Mouse (Mus musculus) forebrain, embryonic 14.5 days (tissue): ENCODE measurements around the gene Usp19. TPM values are rescaled to one million over a fixed set of nuclear protein-coding genes. Genes with fewer than 3 reads are reported as not detected.

Source experiments
- ATAC-seq: fragments of 200-750 bp; cut with Nextera tagmentation; 2 replicates; pipeline ENCODE4 v1.8.0; 2017; ENCODE audit warnings: mild to moderate bottlenecking, moderate library complexity
- DNase-seq: peaks from one replicate; pipeline ENCODE4 v3.0.0-alpha.2; 2015; ENCODE audit warnings: low spot score
- H3K27ac ChIP-seq: fragments of 300-500 bp; sonication (generic); 2 replicates; pipeline ENCODE4 v1.5.1; 2014; ENCODE audit warnings: low read depth, mild to moderate bottlenecking, control low read depth, low read length, moderate library complexity
- H3K27me3 ChIP-seq: fragments of 300-500 bp; sonication (generic); replicated peaks from 2 replicates; pipeline ENCODE4 v1.6.1; 2014; ENCODE audit warnings: low read length, control low read depth, mixed read lengths; ENCODE audit not compliant: control insufficient read depth, insufficient read depth
- H3K36me3 ChIP-seq: fragments of 300-500 bp; sonication (generic); 2 replicates; pipeline ENCODE4 v1.6.1; 2014; ENCODE audit warnings: low read length, control low read depth; ENCODE audit not compliant: control insufficient read depth, insufficient read depth
- H3K4me1 ChIP-seq: fragments of 300-500 bp; sonication (generic); 2 replicates; pipeline ENCODE4 v1.6.1; 2014; ENCODE audit warnings: antibody characterized with exemption, low read length, control low read depth; ENCODE audit not compliant: control insufficient read depth, insufficient read depth
- H3K4me2 ChIP-seq: fragments of 300-500 bp; sonication (generic); 2 replicates; pipeline ENCODE4 v1.6.1; 2014; ENCODE audit warnings: mild to moderate bottlenecking, control low read depth, low read length
- H3K4me3 ChIP-seq: fragments of 300-500 bp; sonication (generic); 2 replicates; pipeline ENCODE4 v1.5.1; 2014; ENCODE audit warnings: low read depth, low read length, control low read depth
- H3K9ac ChIP-seq: fragments of 300-500 bp; sonication (generic); 2 replicates; pipeline ENCODE4 v1.6.1; 2014; ENCODE audit warnings: mild to moderate bottlenecking, low read length, control low read depth, moderate library complexity
- H3K9me3 ChIP-seq: fragments of 300-500 bp; sonication (generic); replicated peaks from 2 replicates; pipeline ENCODE4 v1.6.1; 2016; ENCODE audit warnings: low read length, control low read depth, mixed read lengths; ENCODE audit not compliant: control insufficient read depth
- WGBS: fragments of 180-500 bp; shearing (Covaris S2); extraction: QIAGEN DNeasy Blood & Tissue Kit; methylation state at CpG from one replicate; pipeline ENCODE4 v1.1.7; 2014; 5-methylcytosine and 5-hydroxymethylcytosine counted together
- polyA plus RNA-seq: library from polyadenylated mRNA; unstranded; fragments of >200 nt; fragmentation: Nextera tagmentation; extraction: Ambion mirVana; gene quantifications from 2 replicates; pipeline ENCODE4 v1.2.1, GENCODE M21; 2014

Usp19 gene
- polyA plus RNA-seq, 1 experiment from 2014 or later, result 48.0 TPM

DNA sequence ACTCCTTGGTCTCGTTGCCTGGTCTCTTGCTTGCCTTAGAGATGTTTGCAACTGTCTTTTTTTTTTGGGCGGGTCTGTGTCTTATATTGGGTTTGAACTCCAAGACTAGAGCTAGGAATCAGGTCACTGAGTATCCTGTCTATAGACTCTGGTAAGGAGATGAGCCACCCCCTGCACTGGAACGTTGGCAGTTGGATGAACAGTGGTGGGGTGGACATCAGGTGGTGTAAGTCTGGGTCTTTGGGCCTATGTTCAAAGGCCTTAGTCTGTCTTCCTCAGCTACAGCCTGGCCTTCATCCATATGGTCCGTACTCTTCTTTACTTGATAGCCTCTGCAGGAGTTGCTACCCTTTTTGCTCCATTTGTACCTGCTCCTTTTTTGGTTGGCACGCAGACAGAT is 28.7 kb upstream of the Usp19 start:
- ATAC-seq (no peak), DNase-seq (no peak)
- H3K9me3 ChIP-seq, result no peaks in the 10 kb centered on the region
- H3K4me1 ChIP-seq, result peaks cover 11% of the 10 kb centered on the region
- H3K4me3 ChIP-seq, result peak overlapping the region; percentile 86
- no peak overlapping the region for H3K27ac ChIP-seq
- H3K9ac ChIP-seq, result peak overlapping the region; percentile 77; the same call in 1 of the 2 replicates
- no peaks in the 10 kb centered on the region for H3K27me3 ChIP-seq
- 87% methylated on average over 5 of the region's 5 CpGs for whole genome bisulfite sequencing
- H3K4me2 ChIP-seq, result peak overlapping the region; percentile 86
- peaks cover 37% of the 10 kb centered on the region for H3K36me3 ChIP-seq

DNA sequence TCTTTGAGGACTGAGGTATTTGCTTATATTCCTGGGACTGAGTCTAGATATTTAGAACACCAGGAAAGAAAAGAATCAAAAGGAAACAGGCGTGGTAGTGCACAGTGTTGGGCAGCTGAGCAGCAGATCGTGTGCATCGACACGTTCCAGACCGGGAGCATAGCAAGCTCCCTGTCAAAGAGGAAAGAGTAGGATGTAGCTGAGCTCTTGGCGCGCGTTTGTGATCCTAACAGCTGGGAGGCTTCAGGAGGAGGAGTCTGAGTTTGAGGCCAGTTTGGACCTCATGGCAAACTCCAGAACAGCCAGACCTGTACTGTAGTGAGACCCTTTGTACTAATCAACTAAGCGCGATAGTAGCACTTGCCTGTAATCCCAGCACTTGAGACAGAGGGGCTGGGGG is 28.2 kb upstream of the Usp19 start:
- Histone ChIP-seq H3K4me3 (no peak overlapping the region), H3K4me2 (no peak overlapping the region), H3K4me1 (peaks cover 11% of the 10 kb centered on the region), H3K27ac (no peak overlapping the region), H3K27me3 (no peaks in the 10 kb centered on the region), H3K9ac (no peak overlapping the region), H3K9me3 (no peaks in the 10 kb centered on the region), H3K36me3 (peaks cover 37% of the 10 kb centered on the region)
- WGBS, result 94% methylated on average over 10 of the region's 10 CpGs
- ATAC-seq (no peak), DNase-seq (no peak)

DNA sequence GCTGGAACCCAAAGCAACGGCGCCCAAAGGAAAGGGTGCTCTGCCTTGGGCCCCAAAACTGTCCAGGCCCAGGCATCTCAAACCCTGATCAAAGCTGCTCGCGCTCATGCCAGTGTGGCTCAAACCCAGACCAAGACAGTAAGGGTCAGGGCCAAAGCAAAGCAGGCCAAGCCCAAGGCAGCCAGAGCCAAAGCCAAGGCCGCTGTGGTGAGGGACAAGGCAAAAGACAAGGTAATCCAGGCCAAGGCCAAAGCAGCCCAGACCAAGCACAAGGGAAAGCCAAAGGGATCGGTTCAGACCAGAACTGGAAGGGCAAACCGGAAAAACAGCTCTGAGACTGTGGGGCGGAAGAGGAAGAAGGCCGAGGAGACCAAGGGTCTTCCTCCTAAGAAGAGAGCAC is 26.7 kb upstream of the Usp19 start:
- Histone ChIP-seq H3K9ac (no peak overlapping the region), H3K36me3 (peaks cover 37% of the 10 kb centered on the region), H3K4me3 (no peak overlapping the region), H3K4me2 (no peak overlapping the region), H3K27ac (no peak overlapping the region), H3K4me1 (peaks cover 11% of the 10 kb centered on the region), H3K27me3 (no peaks in the 10 kb centered on the region), H3K9me3 (no peaks in the 10 kb centered on the region)
- no peak for DNase-seq
- WGBS, result 95% methylated on average over 9 of the region's 9 CpGs
- ATAC-seq, result no peak

DNA sequence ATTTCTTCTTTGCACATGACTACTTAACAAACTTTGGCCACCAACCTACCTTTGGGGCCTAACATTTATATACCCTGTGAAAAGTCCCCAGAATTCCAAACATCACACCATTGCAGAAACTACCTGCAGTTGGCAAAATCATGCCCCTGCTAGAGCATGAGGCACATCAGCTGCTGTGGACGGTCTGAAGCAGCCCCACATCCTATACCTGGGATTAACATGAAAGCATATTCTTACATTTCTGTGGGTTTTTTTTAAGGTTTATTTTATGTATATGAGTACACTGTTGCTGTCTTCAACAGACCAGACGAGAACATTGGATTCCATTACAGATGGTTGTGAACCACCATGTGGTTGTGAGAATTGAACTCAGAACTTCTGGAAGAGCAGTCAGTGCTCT is 24.2 kb upstream of the Usp19 start:
- Histone ChIP-seq H3K27me3 (no peaks in the 10 kb centered on the region), H3K4me2 (no peak overlapping the region), H3K36me3 (peaks cover 37% of the 10 kb centered on the region), H3K9me3 (no peaks in the 10 kb centered on the region), H3K4me1 (peaks cover 10% of the 10 kb centered on the region), H3K27ac (no peak overlapping the region), H3K4me3 (no peak overlapping the region), H3K9ac (no peak overlapping the region)
- WGBS, result 92% methylated on average over 2 of the region's 2 CpGs
- ATAC-seq (no peak), DNase-seq (no peak)

DNA sequence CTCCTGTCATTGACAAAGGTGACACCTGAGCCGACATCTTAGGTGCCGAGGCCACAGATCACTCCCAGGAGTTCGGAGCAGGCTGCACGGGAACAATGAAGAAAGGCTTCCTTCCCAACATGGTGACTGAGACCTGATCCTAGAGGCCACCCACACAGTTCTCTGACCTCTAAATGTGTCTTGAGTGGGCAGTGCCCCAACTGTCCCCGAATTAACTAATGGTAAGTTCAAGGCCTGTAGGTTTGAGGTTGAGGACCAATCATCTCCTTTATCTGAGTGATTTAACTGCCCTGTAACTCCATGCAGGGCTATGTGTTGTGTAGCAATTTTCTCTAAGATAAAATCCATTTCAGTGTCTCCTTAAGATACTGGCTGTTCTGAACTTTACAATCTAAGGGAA is 21.0 kb upstream of the Usp19 start:
- no peak overlapping the region for H3K27ac ChIP-seq
- DNase-seq, result no peak
- peaks cover 20% of the 10 kb centered on the region for H3K36me3 ChIP-seq
- H3K4me3 ChIP-seq, result no peak overlapping the region
- no peaks in the 10 kb centered on the region for H3K4me1 ChIP-seq
- no peak overlapping the region for H3K4me2 ChIP-seq
- H3K9me3 ChIP-seq, result no peaks in the 10 kb centered on the region
- H3K27me3 ChIP-seq, result no peaks in the 10 kb centered on the region
- ATAC-seq, result no peak
- 88% methylated on average over 5 of the region's 5 CpGs for WGBS
- H3K9ac ChIP-seq, result no peak overlapping the region

DNA sequence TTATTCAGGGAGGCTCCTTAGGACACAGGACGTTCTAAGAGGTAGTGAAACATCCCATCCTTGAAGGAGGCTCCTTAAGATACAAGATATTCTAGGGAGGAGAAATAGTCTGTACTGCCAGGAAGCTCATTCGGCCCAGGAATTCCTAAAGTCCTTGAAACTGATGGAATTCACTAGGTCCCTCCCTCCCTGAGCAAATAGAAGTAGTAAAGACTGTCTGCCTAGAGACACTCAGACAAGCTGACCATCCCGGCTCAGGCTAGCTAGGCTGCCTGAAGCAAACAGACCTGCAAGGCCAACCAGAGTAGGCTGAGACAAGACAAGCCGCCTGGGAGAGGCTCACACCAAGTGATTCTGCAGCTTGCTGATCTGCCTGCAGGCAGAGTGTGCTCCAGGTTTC is 20.6 kb upstream of the Usp19 start:
- Histone ChIP-seq H3K36me3 (peaks cover 17% of the 10 kb centered on the region), H3K9me3 (no peaks in the 10 kb centered on the region), H3K4me3 (no peak overlapping the region), H3K27ac (no peak overlapping the region), H3K9ac (no peak overlapping the region), H3K27me3 (no peaks in the 10 kb centered on the region), H3K4me2 (no peak overlapping the region), H3K4me1 (no peaks in the 10 kb centered on the region)
- 79% methylated on average over 4 of the region's 4 CpGs for WGBS
- DNase-seq (no peak), ATAC-seq (no peak)

DNA sequence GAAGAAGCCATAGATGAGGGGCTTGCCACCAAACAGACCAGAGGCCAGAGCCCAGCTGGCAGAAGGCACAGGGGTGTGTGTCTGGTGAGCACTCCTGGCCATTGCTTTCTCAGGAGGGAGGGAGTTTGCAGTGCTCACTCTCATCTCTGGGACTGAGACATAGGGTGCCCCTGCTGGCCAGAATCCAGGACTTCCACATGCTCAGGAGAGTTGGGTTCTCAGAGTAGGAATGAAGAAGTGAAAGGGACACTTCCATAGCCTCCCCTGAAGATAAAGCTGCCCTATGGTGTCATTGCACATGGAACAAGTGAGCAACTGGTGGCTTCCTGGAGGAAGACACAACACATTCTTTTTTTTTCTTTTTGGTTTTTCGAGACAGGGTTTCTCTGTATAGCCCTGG is 15.9 kb upstream of the Usp19 start:
- ATAC-seq, result no peak
- no peak for DNase-seq
- H3K4me2 ChIP-seq, result no peak overlapping the region

DNA sequence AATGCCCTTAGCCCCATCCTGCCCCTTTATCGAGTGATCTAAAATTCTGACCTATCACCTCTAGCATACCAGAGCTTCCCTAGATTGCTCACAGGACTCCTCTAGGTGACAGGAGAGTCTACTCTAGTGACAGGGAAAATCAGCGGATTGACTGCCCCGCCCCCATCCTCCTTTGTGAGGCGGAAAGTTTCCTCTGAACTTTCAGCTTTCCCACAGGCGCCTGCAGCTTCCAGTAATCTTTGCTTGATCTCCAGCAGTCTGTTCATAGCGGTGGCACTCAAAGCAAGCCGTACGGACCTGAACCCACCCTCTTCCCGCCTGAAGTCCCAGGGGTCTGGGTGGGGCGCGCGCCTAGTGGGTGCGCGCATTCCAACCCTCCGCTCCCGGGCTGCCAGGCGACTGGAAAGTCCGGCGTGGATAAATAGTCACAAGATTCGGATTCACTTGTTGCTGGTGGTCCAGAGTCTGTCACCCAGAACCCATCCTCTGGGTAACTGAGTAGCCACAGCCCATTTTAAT is 11.7 kb upstream of the Usp19 start:
- under 1% methylated on average over 20 of the region's 20 CpGs for WGBS
- H3K4me2 ChIP-seq, result peak overlapping the region; percentile 55
- ATAC-seq, result peak; percentile 58
- H3K27me3 ChIP-seq, result no peaks in the 10 kb centered on the region
- peaks cover 6% of the 10 kb centered on the region for H3K4me1 ChIP-seq
- no peaks in the 10 kb centered on the region for H3K9me3 ChIP-seq
- peak overlapping the region; percentile 35 for H3K4me3 ChIP-seq
- peak overlapping the region; percentile 54 for H3K9ac ChIP-seq
- H3K27ac ChIP-seq, result peak overlapping the region; percentile 50; the same call in 1 of the 2 replicates
- H3K36me3 ChIP-seq, result peaks cover 6% of the 10 kb centered on the region; the same call in 1 of the 2 replicates
- peak; percentile 78 for DNase-seq

More for the DNA sequence above, 15.9 kb upstream of the Usp19 start:
- Histone ChIP-seq H3K4me3 (no peak overlapping the region), H3K36me3 (no peaks in the 10 kb centered on the region), H3K4me1 (peaks cover 6% of the 10 kb centered on the region), H3K9me3 (no peaks in the 10 kb centered on the region), H3K27me3 (no peaks in the 10 kb centered on the region), H3K9ac (no peak overlapping the region), H3K27ac (no peak overlapping the region)
- 70% methylated on average over 1 of the region's 1 CpGs for WGBS

DNA sequence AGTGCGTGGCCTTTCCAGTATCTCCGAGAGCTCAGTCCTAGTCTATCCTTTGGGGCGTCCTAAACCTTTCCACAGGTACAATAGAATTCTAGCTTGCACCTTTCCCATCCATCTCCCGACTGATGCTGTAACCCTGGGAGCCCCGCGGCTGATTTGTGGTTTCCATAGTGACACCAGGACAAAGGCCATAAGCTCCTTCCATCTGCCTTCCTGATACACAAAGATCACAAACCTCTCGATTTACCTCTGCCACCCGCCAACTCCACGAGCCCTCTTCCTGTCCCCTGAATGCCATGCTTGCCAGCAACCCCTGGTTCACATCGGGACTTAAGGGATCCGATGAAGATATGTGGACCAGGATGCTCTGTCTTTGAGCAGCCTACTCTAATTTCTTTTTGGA is 11.2 kb upstream of the Usp19 start:
- Histone ChIP-seq H3K9ac (peak overlapping the region; percentile 35; the same call in 1 of the 2 replicates), H3K4me3 (peak overlapping the region; percentile 35; the same call in 1 of the 2 replicates), H3K9me3 (no peaks in the 10 kb centered on the region), H3K36me3 (peaks cover 6% of the 10 kb centered on the region; the same call in 1 of the 2 replicates), H3K27me3 (no peaks in the 10 kb centered on the region), H3K27ac (peak overlapping the region; percentile 33; the same call in 1 of the 2 replicates), H3K4me1 (peaks cover 6% of the 10 kb centered on the region), H3K4me2 (peak overlapping the region; percentile 55)
- peak; percentile 26 for ATAC-seq
- WGBS, result 32% methylated on average over 11 of the region's 11 CpGs
- peak; percentile 19 for DNase-seq
